Mouse (Mus musculus): Measurements from ENCODE around the gene Cdk2ap2. TPM values are rescaled to one million over a fixed set of nuclear protein-coding genes. Genes with fewer than 3 reads are reported as not detected.

The Cdk2ap2 gene
- polyA plus RNA-seq, 1 experiment from 2014 or later: 83.4 TPM

- 85% methylated on average over 5 of the region's 5 CpGs for WGBS
Measured at GRCm38 (mm10) chr19:4094774-4095303, 2.1 kb upstream of the Cdk2ap2 start.

GRCm38 (mm10) chr19:4095802-4096201 is 1.2 kb upstream of the Cdk2ap2 start:
- Histone ChIP-seq H3K9me3 (ENCODE audit: control insufficient read depth, low read length) (no peaks in the 10 kb centered on the region), H3K27ac (replicated peaks; ENCODE audit: low read depth, low read length) (peak overlapping the region; percentile 92; the same call in 1 of the 2 replicates), H3K36me3 (ENCODE audit: control insufficient read depth, insufficient read depth, low read length) (no peaks in the 10 kb centered on the region), H3K4me2 (ENCODE audit: low read length) (peak overlapping the region; percentile 50), H3K9ac (replicated peaks; ENCODE audit: low read length) (no peak overlapping the region), H3K4me1 (ENCODE audit: control insufficient read depth, insufficient read depth, low read length) (peaks cover 29% of the 10 kb centered on the region), H3K4me3 (replicated peaks; ENCODE audit: low read depth, low read length) (no peak overlapping the region; the same call in 1 of the 2 replicates), H3K27me3 (ENCODE audit: control insufficient read depth, insufficient read depth, low read length) (no peaks in the 10 kb centered on the region)
- ATAC-seq (ENCODE audit: low FRiP score, low TSS enrichment) (no peak), DNase-seq (no peak)
- WGBS: 59% methylated on average over 3 of the region's 3 CpGs

More at GRCm38 (mm10) chr19:4094774-4095303, 2.1 kb upstream of the Cdk2ap2 start:
- ATAC-seq (ENCODE audit: low FRiP score, low TSS enrichment) (no peak), DNase-seq (no peak)
- H3K27ac ChIP-seq (replicated peaks; ENCODE audit: low read depth, low read length): no peak overlapping the region
- H3K9me3 ChIP-seq (ENCODE audit: control insufficient read depth, low read length): no peaks in the 10 kb centered on the region
- H3K36me3 ChIP-seq (ENCODE audit: control insufficient read depth, insufficient read depth, low read length): no peaks in the 10 kb centered on the region
- no peak overlapping the region for H3K4me2 ChIP-seq (ENCODE audit: low read length)
- no peak overlapping the region for H3K4me3 ChIP-seq (replicated peaks; ENCODE audit: low read depth, low read length)
- H3K4me1 ChIP-seq (ENCODE audit: control insufficient read depth, insufficient read depth, low read length): peaks cover 24% of the 10 kb centered on the region
- no peaks in the 10 kb centered on the region for H3K27me3 ChIP-seq (ENCODE audit: control insufficient read depth, insufficient read depth, low read length)
- H3K9ac ChIP-seq (replicated peaks; ENCODE audit: low read length): no peak overlapping the region

GRCm38 (mm10) chr19:4097441-4097825 is 451 bp downstream of the Cdk2ap2 start:
- ATAC-seq (ENCODE audit: low FRiP score, low TSS enrichment) (no peak), DNase-seq (no peak)
- WGBS: 1% methylated on average over 21 of the region's 21 CpGs

DNA sequence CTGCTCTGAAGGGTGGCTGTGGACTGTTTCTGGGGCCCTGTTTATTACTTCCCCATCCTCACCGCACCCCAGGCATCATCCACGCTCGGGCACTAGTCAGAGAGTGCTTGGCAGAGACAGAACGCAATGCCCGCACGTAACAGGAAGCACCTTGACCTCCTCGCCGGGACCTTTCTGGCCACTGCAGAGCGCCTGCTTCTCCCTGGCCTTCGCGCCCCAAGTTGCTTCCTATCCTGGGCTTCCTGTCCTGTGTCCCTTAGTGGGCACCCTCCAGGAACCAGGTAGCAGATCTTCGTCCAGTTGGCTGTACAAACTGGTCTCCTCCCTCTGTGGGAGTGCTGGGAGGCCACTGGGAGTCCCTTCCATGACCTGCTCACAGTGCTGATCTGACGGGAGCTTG is 1.4 kb downstream of the Cdk2ap2 start:
- Histone ChIP-seq H3K4me3 (replicated peaks; ENCODE audit: low read depth, low read length) (no peak overlapping the region), H3K36me3 (ENCODE audit: control insufficient read depth, insufficient read depth, low read length) (peaks cover 8% of the 10 kb centered on the region; the same call in 1 of the 2 replicates), H3K9ac (replicated peaks; ENCODE audit: low read length) (no peak overlapping the region), H3K4me2 (ENCODE audit: low read length) (no peak overlapping the region), H3K9me3 (ENCODE audit: control insufficient read depth, low read length) (no peaks in the 10 kb centered on the region), H3K4me1 (ENCODE audit: control insufficient read depth, insufficient read depth, low read length) (peaks cover 40% of the 10 kb centered on the region), H3K27me3 (ENCODE audit: control insufficient read depth, insufficient read depth, low read length) (no peaks in the 10 kb centered on the region), H3K27ac (replicated peaks; ENCODE audit: low read depth, low read length) (no peak overlapping the region)
- DNase-seq: no peak
- WGBS: 93% methylated on average over 13 of the region's 13 CpGs
- no peak for ATAC-seq (ENCODE audit: low FRiP score, low TSS enrichment)

More at GRCm38 (mm10) chr19:4097441-4097825, 451 bp downstream of the Cdk2ap2 start:
- Histone ChIP-seq H3K27me3 (ENCODE audit: control insufficient read depth, insufficient read depth, low read length) (no peaks in the 10 kb centered on the region), H3K4me3 (replicated peaks; ENCODE audit: low read depth, low read length) (peak overlapping the region; percentile 50), H3K4me2 (ENCODE audit: low read length) (peak overlapping the region; percentile 50), H3K4me1 (ENCODE audit: control insufficient read depth, insufficient read depth, low read length) (peaks cover 40% of the 10 kb centered on the region), H3K36me3 (ENCODE audit: control insufficient read depth, insufficient read depth, low read length) (no peaks in the 10 kb centered on the region), H3K27ac (replicated peaks; ENCODE audit: low read depth, low read length) (peak overlapping the region; percentile 92), H3K9ac (replicated peaks; ENCODE audit: low read length) (peak overlapping the region; percentile 51), H3K9me3 (ENCODE audit: control insufficient read depth, low read length) (no peaks in the 10 kb centered on the region)

DNA sequence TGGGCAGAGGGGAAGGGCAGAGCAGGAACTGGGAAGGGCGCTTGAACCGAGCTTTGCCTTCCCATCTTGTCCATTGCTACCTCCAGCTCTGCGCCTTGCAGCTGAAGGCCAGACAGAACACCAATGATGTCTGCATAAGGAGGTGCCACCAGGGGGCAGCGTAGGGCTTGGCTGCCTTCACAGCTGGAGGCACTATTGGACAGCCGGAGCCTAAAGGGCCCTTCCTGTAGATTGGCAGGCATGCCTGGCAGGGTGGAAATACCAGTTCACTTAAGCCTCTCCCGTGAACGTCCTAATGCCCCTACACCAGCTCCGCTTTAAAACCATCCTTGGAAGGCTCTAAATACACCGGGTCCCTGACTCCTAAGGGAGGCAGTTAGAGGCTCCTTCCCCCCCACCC is 2.1 kb downstream of the Cdk2ap2 start:
- Histone ChIP-seq H3K27ac (replicated peaks; ENCODE audit: low read depth, low read length) (0 out of 2 replicates have a peak overlapping the region, but pooled peaks have one; percentile 14), H3K4me1 (ENCODE audit: control insufficient read depth, insufficient read depth, low read length) (peaks cover 40% of the 10 kb centered on the region)
- WGBS: 13% methylated on average over 9 of the region's 9 CpGs

GRCm38 (mm10) chr19:4099837-4100717 is 3.1 kb downstream of the Cdk2ap2 start, which contains the start of gene Pitpnm1:
Gene Pitpnm1 (plus strand): TSS chr19:4099998.
- ATAC-seq (ENCODE audit: low FRiP score, low TSS enrichment) (no peak), DNase-seq (peak; percentile 44)
- H3K27ac ChIP-seq (replicated peaks; ENCODE audit: low read depth, low read length): peak within 1 kb of the TSS; percentile 70
- H3K4me1 ChIP-seq (ENCODE audit: control insufficient read depth, insufficient read depth, low read length): peaks cover 40% of the 10 kb centered on the region
- peak within 1 kb of the TSS; percentile 86 for H3K4me2 ChIP-seq (ENCODE audit: low read length)
- no peaks in the 10 kb centered on the region for H3K9me3 ChIP-seq (ENCODE audit: control insufficient read depth, low read length)
- H3K4me3 ChIP-seq (replicated peaks; ENCODE audit: low read depth, low read length): peak within 1 kb of the TSS; percentile 54
- H3K27me3 ChIP-seq (ENCODE audit: control insufficient read depth, insufficient read depth, low read length): no peaks in the 10 kb centered on the region
- 1% methylated on average over 50 of the region's 53 CpGs for WGBS
- H3K36me3 ChIP-seq (ENCODE audit: control insufficient read depth, insufficient read depth, low read length): peaks cover 19% of the 10 kb centered on the region
- H3K9ac ChIP-seq (replicated peaks; ENCODE audit: low read length): peak within 1 kb of the TSS; percentile 71

More for the DNA sequence above, 2.1 kb downstream of the Cdk2ap2 start:
- Histone ChIP-seq H3K9me3 (ENCODE audit: control insufficient read depth, low read length) (no peaks in the 10 kb centered on the region), H3K4me3 (replicated peaks; ENCODE audit: low read depth, low read length) (0 out of 2 replicates have a peak overlapping the region, but pooled peaks have one; percentile 54), H3K36me3 (ENCODE audit: control insufficient read depth, insufficient read depth, low read length) (peaks cover 13% of the 10 kb centered on the region), H3K27me3 (ENCODE audit: control insufficient read depth, insufficient read depth, low read length) (no peaks in the 10 kb centered on the region), H3K9ac (replicated peaks; ENCODE audit: low read length) (no peak overlapping the region), H3K4me2 (ENCODE audit: low read length) (peak overlapping the region; percentile 86)
- ATAC-seq (ENCODE audit: low FRiP score, low TSS enrichment) (no peak), DNase-seq (peak; percentile 94)

GRCm38 (mm10) chr19:4100718-4101261 is 3.8 kb downstream of the Cdk2ap2 start:
- Histone ChIP-seq H3K9ac (replicated peaks; ENCODE audit: low read length) (peak overlapping the region; percentile 71), H3K27me3 (ENCODE audit: control insufficient read depth, insufficient read depth, low read length) (no peaks in the 10 kb centered on the region), H3K9me3 (ENCODE audit: control insufficient read depth, low read length) (no peaks in the 10 kb centered on the region), H3K4me2 (ENCODE audit: low read length) (peak overlapping the region; percentile 86), H3K36me3 (ENCODE audit: control insufficient read depth, insufficient read depth, low read length) (peaks cover 26% of the 10 kb centered on the region), H3K27ac (replicated peaks; ENCODE audit: low read depth, low read length) (peak overlapping the region; percentile 70), H3K4me3 (replicated peaks; ENCODE audit: low read depth, low read length) (peak overlapping the region; percentile 54), H3K4me1 (ENCODE audit: control insufficient read depth, insufficient read depth, low read length) (peaks cover 39% of the 10 kb centered on the region)
- ATAC-seq (ENCODE audit: low FRiP score, low TSS enrichment) (no peak), DNase-seq (peak; percentile 82)
- WGBS: under 1% methylated on average over 52 of the region's 52 CpGs

DNA sequence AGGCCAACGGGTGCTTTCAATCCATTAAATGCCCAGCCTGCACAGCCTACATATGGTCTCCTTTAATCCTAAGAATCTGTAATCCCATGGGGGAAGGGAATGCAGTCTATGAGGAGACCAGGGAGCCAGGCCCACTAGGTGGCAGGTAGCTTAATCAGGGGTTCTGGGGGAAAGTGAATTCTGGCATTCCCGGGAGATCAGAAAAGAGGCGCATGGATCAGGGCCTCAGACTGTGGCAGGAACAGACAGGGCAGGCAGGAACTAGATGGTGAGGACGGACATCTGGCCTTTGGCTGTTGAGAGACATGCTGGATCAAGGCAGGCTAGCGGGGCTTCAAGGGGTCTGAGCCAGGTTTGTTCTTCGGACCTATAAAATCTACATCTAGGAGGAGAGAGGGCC is 4.5 kb downstream of the Cdk2ap2 start:
- peak overlapping the region; percentile 71 for H3K9ac ChIP-seq (replicated peaks; ENCODE audit: low read length)
- peak overlapping the region; percentile 86 for H3K4me2 ChIP-seq (ENCODE audit: low read length)
- H3K27me3 ChIP-seq (ENCODE audit: control insufficient read depth, insufficient read depth, low read length): no peaks in the 10 kb centered on the region
- peak; percentile 65 for DNase-seq
- H3K27ac ChIP-seq (replicated peaks; ENCODE audit: low read depth, low read length): 0 out of 2 replicates have a peak overlapping the region, but pooled peaks have one; percentile 16
- H3K9me3 ChIP-seq (ENCODE audit: control insufficient read depth, low read length): no peaks in the 10 kb centered on the region
- peaks cover 28% of the 10 kb centered on the region for H3K36me3 ChIP-seq (ENCODE audit: control insufficient read depth, insufficient read depth, low read length)
- H3K4me3 ChIP-seq (replicated peaks; ENCODE audit: low read depth, low read length): peak overlapping the region; percentile 54
- H3K4me1 ChIP-seq (ENCODE audit: control insufficient read depth, insufficient read depth, low read length): peaks cover 34% of the 10 kb centered on the region
- 52% methylated on average over 6 of the region's 6 CpGs for WGBS
- ATAC-seq (ENCODE audit: low FRiP score, low TSS enrichment): no peak
